Mouse (Mus musculus): ENCODE data around the gene Hist1h2bg. TPM values are rescaled to one million over a fixed set of nuclear protein-coding genes. Genes with fewer than 3 reads are reported as not detected.

Hist1h2bg gene
- 3.4 and 4.1 TPM in 2 replicates for polyA plus RNA-seq (2015; fragmentation: Nextera tagmentation; extraction: Ambion mirVana)

DNA sequence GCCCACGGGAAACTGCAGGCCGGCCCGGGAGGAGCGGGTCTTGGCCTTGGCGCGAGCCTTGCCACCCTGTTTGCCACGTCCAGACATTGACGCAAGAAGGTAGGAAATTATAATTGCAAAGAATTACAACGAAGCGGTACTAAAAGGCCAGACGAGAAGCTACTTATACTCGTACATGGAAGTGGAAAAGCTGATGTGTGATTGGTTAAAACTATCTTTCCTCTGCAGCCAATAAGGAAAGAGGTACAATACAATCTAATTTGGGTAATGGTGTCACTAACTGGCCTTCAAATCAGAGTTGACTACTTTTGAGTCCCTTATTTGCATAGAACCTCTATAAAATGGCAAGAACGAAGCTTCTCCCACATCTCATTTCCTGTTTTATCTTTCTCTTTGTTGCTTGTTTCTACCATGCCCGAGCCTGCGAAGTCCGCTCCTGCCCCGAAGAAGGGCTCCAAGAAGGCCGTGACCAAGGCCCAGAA, at the start of gene Hist1h2bg, which contains the start of gene Hist1h2ae:
Gene Hist1h2bg (plus strand): TSS at position 375 of the 482 bp plus-strand sequence.
Gene Hist1h2ae (minus strand): TSS at position 199 of the 482 bp plus-strand sequence.
- Histone ChIP-seq H3K4me1 (replicated peaks; ENCODE audit: insufficient read depth, low read length) (0 out of 2 replicates have a peak, but pooled peaks cover 7% of the 10 kb centered on the region), H3K9ac (ENCODE audit: low read depth, low read length) (peak within 1 kb of the TSS; percentile 55), H3K9me3 (replicated peaks; ENCODE audit: low read length) (no peaks in the 10 kb centered on the region), H3K4me3 (replicated peaks; ENCODE audit: low read depth, low read length) (peak within 1 kb of the TSS; percentile 48), H3K4me2 (ENCODE audit: low read length) (peak within 1 kb of the TSS; percentile 64), H3K27me3 (ENCODE audit: insufficient read depth, low read length) (no peaks in the 10 kb centered on the region), H3K36me3 (ENCODE audit: insufficient read depth, low read length) (no peaks in the 10 kb centered on the region), H3K27ac (peak within 1 kb of the TSS; percentile 95)
- no peak for TF ChIP-seq CTCF (IDR thresholded peaks at IDR 0.05; ENCODE audit: low read depth)
- WGBS: under 1% methylated on average over 18 of the region's 18 CpGs
- DNase-seq (ENCODE audit: low spot score) (peak; percentile 99), ATAC-seq (replicated peaks; ENCODE audit: low FRiP score, low read depth) (peak; percentile 86)

GRCm38 (mm10) chr13:23521703-23522102, 49.5 kb upstream of the Hist1h2bg start:
- peak; percentile 74 for DNase-seq (ENCODE audit: low spot score)
- 2% methylated on average over 14 of the region's 14 CpGs for WGBS
- no peak for ATAC-seq (replicated peaks; ENCODE audit: low FRiP score, low read depth)

GRCm38 (mm10) chr13:23523976-23524375, 47.2 kb upstream of the Hist1h2bg start:
- TF ChIP-seq CTCF (IDR thresholded peaks at IDR 0.05; ENCODE audit: low read depth): no peak
- no peaks in the 10 kb centered on the region for H3K36me3 ChIP-seq (ENCODE audit: insufficient read depth, low read length)
- WGBS: 47% methylated on average over 5 of the region's 5 CpGs
- DNase-seq (ENCODE audit: low spot score): no peak
- H3K4me3 ChIP-seq (replicated peaks; ENCODE audit: low read depth, low read length): no peak overlapping the region
- no peaks in the 10 kb centered on the region for H3K9me3 ChIP-seq (replicated peaks; ENCODE audit: low read length)
- H3K4me1 ChIP-seq (replicated peaks; ENCODE audit: insufficient read depth, low read length): no peaks in the 10 kb centered on the region
- no peak overlapping the region for H3K9ac ChIP-seq (ENCODE audit: low read depth, low read length)
- no peak overlapping the region for H3K4me2 ChIP-seq (ENCODE audit: low read length)
- no peak for ATAC-seq (replicated peaks; ENCODE audit: low FRiP score, low read depth)
- no peaks in the 10 kb centered on the region for H3K27me3 ChIP-seq (ENCODE audit: insufficient read depth, low read length)
- H3K27ac ChIP-seq: no peak overlapping the region

More at GRCm38 (mm10) chr13:23521703-23522102, 49.5 kb upstream of the Hist1h2bg start:
- Histone ChIP-seq H3K4me2 (ENCODE audit: low read length) (peak overlapping the region; percentile 21), H3K36me3 (ENCODE audit: insufficient read depth, low read length) (no peaks in the 10 kb centered on the region), H3K4me3 (replicated peaks; ENCODE audit: low read depth, low read length) (no peak overlapping the region), H3K27ac (no peak overlapping the region), H3K9me3 (replicated peaks; ENCODE audit: low read length) (no peaks in the 10 kb centered on the region), H3K4me1 (replicated peaks; ENCODE audit: insufficient read depth, low read length) (no peaks in the 10 kb centered on the region), H3K9ac (ENCODE audit: low read depth, low read length) (no peak overlapping the region), H3K27me3 (ENCODE audit: insufficient read depth, low read length) (no peaks in the 10 kb centered on the region)
- TF ChIP-seq CTCF (IDR thresholded peaks at IDR 0.05; ENCODE audit: low read depth): no peak

DNA sequence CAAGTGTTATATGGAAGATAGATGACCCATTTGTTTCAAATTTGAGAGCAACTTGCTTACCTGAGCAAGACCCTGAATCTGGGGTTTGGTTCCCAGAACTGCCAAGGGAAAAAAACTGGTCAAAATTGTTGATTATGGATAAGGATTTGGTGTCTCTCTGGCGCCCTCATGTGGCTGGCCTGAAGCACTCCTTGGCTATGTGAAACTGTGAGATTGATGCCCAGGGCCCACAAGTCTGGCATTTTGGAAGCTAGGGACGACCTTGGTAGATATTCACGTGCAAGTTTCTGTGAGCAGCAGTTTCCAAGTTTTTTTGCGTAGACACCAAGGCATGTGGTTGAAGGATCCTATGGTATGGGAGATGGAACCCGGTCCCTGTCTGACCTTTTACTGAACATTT, 46.5 kb upstream of the Hist1h2bg start:
- Histone ChIP-seq H3K27ac (no peak overlapping the region), H3K9me3 (replicated peaks; ENCODE audit: low read length) (no peaks in the 10 kb centered on the region), H3K4me1 (replicated peaks; ENCODE audit: insufficient read depth, low read length) (no peaks in the 10 kb centered on the region), H3K9ac (ENCODE audit: low read depth, low read length) (no peak overlapping the region), H3K36me3 (ENCODE audit: insufficient read depth, low read length) (no peaks in the 10 kb centered on the region), H3K27me3 (ENCODE audit: insufficient read depth, low read length) (no peaks in the 10 kb centered on the region), H3K4me3 (replicated peaks; ENCODE audit: low read depth, low read length) (no peak overlapping the region), H3K4me2 (ENCODE audit: low read length) (no peak overlapping the region)
- ATAC-seq (replicated peaks; ENCODE audit: low FRiP score, low read depth): no peak
- WGBS: 11% methylated on average over 5 of the region's 5 CpGs
- peak; percentile 89 for DNase-seq (ENCODE audit: low spot score)
- TF ChIP-seq CTCF (IDR thresholded peaks at IDR 0.05; ENCODE audit: low read depth): peak; percentile 91

- 2% methylated on average over 10 of the region's 10 CpGs for WGBS
- H3K27ac ChIP-seq: no peak overlapping the region
- TF ChIP-seq CTCF (IDR thresholded peaks at IDR 0.05; ENCODE audit: low read depth): no peak
- no peaks in the 10 kb centered on the region for H3K4me1 ChIP-seq (replicated peaks; ENCODE audit: insufficient read depth, low read length)
- ATAC-seq (replicated peaks; ENCODE audit: low FRiP score, low read depth) (no peak), DNase-seq (ENCODE audit: low spot score) (no peak)
- no peaks in the 10 kb centered on the region for H3K9me3 ChIP-seq (replicated peaks; ENCODE audit: low read length)
- H3K4me3 ChIP-seq (replicated peaks; ENCODE audit: low read depth, low read length): peak overlapping the region; percentile 37
- no peaks in the 10 kb centered on the region for H3K36me3 ChIP-seq (ENCODE audit: insufficient read depth, low read length)
- no peak overlapping the region for H3K9ac ChIP-seq (ENCODE audit: low read depth, low read length)
- H3K4me2 ChIP-seq (ENCODE audit: low read length): peak overlapping the region; percentile 57
- H3K27me3 ChIP-seq (ENCODE audit: insufficient read depth, low read length): no peaks in the 10 kb centered on the region
Observed at GRCm38 (mm10) chr13:23525901-23526300, 45.3 kb upstream of the Hist1h2bg start.

- Histone ChIP-seq H3K4me3 (replicated peaks; ENCODE audit: low read depth, low read length) (peak overlapping the region; percentile 37), H3K36me3 (ENCODE audit: insufficient read depth, low read length) (no peaks in the 10 kb centered on the region), H3K4me1 (replicated peaks; ENCODE audit: insufficient read depth, low read length) (no peaks in the 10 kb centered on the region), H3K27me3 (ENCODE audit: insufficient read depth, low read length) (no peaks in the 10 kb centered on the region), H3K4me2 (ENCODE audit: low read length) (peak overlapping the region; percentile 57), H3K9ac (ENCODE audit: low read depth, low read length) (peak overlapping the region; percentile 36; the same call in 1 of the 2 replicates), H3K9me3 (replicated peaks; ENCODE audit: low read length) (no peaks in the 10 kb centered on the region), H3K27ac (no peak overlapping the region)
- DNase-seq (ENCODE audit: low spot score) (peak; percentile 93), ATAC-seq (replicated peaks; ENCODE audit: low FRiP score, low read depth) (peak; percentile 38; the same call in 1 of the 2 replicates)
- WGBS: under 1% methylated on average over 17 of the region's 17 CpGs
- TF ChIP-seq CTCF (IDR thresholded peaks at IDR 0.05; ENCODE audit: low read depth): no peak
Observed at GRCm38 (mm10) chr13:23526312-23526711, 44.9 kb upstream of the Hist1h2bg start.

Data from kidney, postnatal 0 days (tissue).